Mouse (Mus musculus): ENCODE measurements around the gene Fbxw13.
"Not testable (repeated sequence)": the region's sequence is repeated elsewhere in the genome, so short reads cannot be mapped to it uniquely, and the experiment has no call there.

Fbxw13 gene

DNA sequence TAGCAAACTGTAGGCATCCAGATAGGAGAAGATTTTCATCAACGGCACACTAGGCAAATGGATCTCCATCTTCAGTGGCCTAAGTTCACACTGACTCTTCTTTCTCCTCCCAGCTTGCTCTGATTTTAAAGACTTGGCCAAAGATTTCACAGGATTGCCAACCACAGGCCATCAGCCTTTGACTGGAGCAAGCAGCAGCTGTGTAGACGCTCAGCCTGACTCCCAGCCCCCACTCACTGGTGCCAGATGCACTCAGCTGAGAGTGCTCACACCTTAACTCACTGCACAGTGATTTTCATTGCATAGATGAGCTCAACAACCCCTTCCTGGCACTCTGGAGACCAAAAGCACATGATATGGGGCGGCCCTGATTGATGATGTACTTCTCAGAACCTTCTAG lies at the start of gene Fbxw13:
TSS of gene Fbxw13 (minus strand) at position 101 of the 400 bp plus-strand sequence.
- not testable (repeated sequence) for DNase-seq (ENCODE audit: low spot score)

- no peak for DNase-seq (ENCODE audit: low spot score)
These were observed 38.9 kb upstream of the Fbxw13 start, which contains the start of gene Fbxw20 for GRCm38 (mm10) chr9:109234654-109235053. Fbxw20 (minus strand) TSS chr9:109234754.

DNA sequence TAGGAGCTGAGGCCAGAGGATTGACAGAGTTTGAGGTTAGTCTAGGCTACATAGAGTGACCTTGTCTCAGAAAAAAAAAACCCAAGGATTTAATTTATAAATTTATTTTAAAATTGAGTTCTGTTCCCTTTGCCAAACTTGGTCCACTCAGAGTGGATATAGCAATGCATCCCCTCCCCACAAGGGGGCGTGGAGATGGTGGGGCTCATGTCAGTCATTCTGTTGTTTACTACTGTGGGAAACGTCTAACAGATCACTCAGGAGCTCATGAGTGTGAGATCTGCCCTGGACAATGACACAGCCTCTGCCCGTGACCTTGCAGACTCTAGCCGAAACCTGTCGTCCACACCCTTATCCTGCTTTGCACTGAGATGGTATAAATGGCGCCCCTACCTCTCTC lies 22.7 kb upstream of the Fbxw13 start:
- no peak for DNase-seq (ENCODE audit: low spot score)

DNA sequence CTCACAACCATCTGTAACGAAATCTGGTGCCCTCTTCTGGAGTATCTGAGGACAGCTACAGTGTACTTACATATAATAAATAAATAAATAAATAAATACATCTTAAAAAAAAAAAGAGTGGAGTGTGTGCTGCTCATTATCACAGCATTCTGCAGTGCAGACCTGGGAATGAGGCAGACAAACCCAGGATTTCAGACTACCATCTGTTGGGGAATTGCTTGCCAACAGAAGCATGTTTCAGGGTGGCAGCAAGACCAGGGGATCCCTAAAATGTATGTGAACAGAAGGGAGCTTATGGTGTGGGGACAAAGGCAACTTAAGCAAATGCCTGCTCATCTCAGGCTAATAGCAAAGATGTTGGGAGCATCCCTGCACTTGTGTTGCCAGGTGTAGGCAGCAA lies 5.6 kb upstream of the Fbxw13 start:
- not testable (repeated sequence) for DNase-seq (ENCODE audit: low spot score)

- no peak for DNase-seq (ENCODE audit: low spot score)
These were observed 4.6 kb upstream of the Fbxw13 start for GRCm38 (mm10) chr9:109200349-109200748.

- DNase-seq (ENCODE audit: low spot score) = no peak
These were observed 3.6 kb upstream of the Fbxw13 start for GRCm38 (mm10) chr9:109199353-109199752.

GRCm38 (mm10) chr9:109177208-109177607 lies 18.6 kb downstream of the Fbxw13 start:
- no peak for DNase-seq (ENCODE audit: low spot score)

DNA sequence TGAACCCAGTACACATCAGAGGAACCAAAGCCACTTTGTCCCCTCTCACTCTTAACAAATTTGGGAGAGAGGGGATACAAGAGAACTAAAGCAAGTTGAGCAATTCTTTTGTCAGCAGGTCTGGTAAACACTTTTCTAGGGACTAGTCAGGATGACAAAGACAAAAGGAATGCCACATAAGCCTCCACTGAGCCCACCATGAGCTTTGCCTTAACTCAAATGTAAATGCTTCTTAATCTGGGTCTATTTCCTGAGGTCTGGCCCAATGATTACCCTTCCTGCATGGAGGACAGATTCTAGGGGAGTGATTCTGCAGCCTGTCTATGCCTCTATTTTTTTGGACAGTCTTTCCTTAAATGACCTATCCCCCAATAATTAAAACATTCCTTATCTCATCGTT lies 19.5 kb downstream of the Fbxw13 start:
- no peak for DNase-seq (ENCODE audit: low spot score)

DNA sequence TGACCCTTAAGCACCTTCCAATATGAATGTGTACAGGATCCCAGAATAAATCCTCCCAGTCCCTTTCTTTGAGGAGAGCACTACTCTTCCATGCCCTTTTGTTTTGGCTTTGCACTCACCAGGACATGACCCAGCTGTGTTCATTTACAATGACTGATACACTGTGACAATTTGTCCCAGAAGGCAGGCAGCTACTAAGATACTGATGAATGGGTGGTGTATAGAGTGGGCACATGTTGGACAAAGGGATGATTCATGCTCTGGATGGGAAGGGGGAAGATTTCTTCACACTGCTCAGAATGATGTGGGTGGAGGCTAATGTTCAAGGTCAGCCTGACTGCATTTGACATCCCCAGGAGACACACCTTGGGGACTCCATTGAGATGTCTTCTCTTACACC lies 28.5 kb downstream of the Fbxw13 start:
- DNase-seq (ENCODE audit: low spot score) = no peak

DNA sequence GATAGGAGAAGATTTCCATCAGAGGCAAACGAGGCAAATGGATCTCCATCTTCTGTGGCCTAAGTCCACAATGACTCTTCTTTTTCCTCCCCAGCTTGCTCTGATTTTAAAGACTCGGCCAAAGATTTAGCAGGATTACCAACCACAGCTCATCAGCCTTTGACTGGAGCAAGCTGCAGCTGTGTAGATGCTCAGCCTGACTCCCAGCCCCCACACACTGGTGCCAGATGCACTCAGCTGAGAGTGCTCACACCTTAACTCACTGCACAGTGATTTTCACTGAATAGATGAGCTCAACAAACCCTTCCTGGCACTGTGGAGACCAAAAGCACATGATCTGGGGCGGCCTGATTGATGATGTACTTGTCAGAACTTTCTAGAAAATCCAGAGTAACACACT lies 33.8 kb downstream of the Fbxw13 start, which contains the start of gene Fbxw21:
TSS of gene Fbxw21 (minus strand) at position 101 of the 400 bp plus-strand sequence.
- DNase-seq (ENCODE audit: low spot score) = no peak

- not testable (repeated sequence) for DNase-seq (ENCODE audit: low spot score)
These were observed 55.4 kb downstream of the Fbxw13 start for GRCm38 (mm10) chr9:109140414-109140813.

- DNase-seq (ENCODE audit: low spot score) = no peak
These were observed 65.7 kb downstream of the Fbxw13 start for GRCm38 (mm10) chr9:109130076-109130475.
